Mouse (Mus musculus) NIH3T3 (cell line): ENCODE data around the gene Ptpre.
A peak's percentile ranks its signal among the peaks of the same experiment; 100 is the strongest.
"Not testable (repeated sequence)": the region's sequence is repeated elsewhere in the genome, so short reads cannot be mapped to it uniquely, and the experiment has no call there.

ENCODE experiments used
- DNase-seq: peaks from one replicate; pipeline ENCODE4 v3.0.0-alpha.2; 2012; ENCODE audit warnings: low read depth

Gene Ptpre

DNA sequence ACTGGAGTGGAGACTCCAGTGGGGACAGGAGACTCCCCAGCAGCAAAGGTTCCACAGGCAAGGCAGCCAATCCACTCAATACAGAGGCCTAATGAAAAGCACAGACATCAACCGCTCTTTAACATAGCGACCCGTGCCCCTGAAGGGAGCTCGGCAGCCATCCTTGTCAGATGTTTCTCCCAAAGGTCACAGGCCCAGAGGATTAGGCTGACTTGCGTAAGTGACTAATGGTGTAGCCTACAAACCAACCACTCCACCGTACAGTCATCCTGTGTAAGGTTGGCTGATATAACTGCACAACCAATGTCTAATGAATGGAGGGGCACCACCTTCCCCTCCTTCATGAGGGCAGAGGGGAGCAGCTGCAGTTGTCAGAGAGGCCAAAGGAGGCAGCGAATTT, 152.1 kb downstream of the Ptpre start:
- DNase-seq, result no peak

DNA sequence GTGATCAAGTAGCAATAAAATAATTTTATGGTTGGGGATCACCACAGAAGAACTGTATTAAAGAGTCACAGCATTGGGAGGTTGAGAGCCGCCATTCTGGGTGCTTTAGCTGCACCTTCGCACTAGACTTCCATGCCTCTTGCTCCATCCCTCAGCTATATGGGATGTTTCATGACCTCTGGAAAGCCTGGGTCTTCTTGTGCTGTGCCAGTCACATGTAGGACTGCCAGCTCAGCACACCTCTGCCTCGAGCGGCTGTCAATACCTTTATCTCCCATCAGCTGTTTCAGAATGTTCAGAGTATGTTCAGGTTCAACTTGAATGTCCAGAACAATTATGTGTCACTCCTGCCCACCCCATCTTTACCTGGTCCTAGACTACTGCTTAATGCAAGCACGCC, 154.7 kb downstream of the Ptpre start:
- DNase-seq, result no peak

DNA sequence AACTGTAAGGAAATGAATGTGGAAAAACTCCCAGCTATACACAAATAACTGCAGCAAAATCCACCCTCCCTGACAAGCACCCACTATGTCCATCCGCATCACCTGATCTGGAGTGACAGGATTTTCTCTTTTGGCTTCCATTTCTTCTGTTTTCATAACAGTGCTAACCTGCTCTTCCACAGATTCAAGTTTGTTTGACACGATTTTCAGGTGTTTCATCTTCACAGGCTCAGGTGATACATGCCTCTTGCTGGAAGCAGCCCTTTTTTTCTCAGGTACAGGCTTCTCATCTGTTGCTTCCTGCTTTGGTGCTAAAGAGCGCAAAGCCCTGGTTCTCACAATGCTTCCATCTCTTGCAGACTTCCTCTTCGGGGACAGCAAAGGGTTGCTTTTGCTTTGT, 156.8 kb downstream of the Ptpre start:
- DNase-seq, result no peak

DNA sequence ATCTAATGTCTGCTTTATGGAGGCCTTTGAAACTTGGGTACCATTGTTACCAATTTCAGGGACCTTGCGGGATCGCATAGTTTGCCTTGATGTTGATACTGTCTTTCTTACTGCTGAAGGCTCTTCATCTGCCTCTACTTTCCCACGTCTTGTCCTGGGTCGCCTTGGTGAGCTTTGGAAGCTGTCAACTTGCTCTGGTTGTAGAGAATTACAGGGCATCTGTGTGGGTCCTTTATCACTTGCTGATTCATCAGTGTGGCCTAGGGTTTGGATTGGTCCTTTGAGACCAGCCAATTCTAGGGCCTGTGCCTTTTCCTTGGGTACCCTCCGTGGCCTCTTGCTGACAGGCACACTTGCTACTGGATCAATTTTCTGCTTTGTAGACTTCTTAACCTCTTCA, 157.5 kb downstream of the Ptpre start:
- no peak for DNase-seq

DNA sequence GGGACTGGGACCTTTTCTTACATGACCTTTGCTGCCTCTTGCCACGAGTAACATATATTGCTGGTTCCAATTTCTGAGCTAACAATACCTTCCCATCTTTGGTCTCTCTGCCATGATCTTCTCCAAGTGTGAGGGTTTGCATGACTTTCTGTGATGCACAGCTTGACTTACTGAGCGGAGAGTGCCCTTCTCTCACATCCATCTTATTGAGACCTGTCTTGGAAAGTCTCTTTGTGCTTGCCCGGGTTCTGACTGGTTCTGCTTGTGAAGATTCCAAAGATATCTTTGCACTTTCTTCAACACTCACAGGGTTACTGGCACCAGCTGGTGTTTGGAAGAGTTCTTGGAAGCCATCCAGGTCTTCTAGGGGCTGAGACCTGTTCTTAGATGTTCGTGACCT, 158.8 kb downstream of the Ptpre start:
- no peak for DNase-seq

DNA sequence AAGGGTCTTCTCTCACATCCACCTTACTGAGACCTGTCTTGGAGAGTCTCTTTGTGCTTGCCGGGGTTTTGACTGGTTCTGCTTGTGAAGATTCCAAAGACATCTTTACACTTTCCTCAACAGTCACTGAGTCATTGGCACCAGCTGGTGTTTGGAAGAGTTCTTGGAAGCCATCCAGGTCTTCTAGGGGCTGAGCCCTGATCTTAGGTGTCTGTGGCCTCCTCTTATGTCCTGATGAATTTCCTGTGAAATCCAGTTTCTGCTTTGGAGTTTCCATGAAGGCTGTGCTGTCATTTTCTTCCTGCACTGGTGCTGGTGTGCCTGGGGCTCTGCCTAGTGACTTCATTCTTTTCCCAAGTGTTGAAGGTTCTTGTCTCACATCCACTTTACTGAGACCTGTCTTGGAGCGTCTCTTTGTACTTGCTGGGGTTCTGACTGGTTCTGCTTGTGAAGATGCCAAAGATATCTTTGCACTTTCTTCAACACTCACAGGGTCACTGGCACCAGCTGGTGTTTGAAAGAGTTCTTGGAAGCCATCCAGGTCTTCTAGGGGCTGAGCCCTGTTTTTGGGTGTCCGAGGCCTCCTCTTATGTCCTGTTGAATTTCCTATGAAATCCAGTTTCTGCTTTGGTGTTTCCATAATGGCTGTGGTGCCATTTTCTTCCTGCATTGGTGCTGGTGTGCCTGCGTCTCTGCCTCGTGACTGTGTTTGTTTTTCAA, 159.9 kb downstream of the Ptpre start:
- DNase-seq, result peak; percentile 41

DNA sequence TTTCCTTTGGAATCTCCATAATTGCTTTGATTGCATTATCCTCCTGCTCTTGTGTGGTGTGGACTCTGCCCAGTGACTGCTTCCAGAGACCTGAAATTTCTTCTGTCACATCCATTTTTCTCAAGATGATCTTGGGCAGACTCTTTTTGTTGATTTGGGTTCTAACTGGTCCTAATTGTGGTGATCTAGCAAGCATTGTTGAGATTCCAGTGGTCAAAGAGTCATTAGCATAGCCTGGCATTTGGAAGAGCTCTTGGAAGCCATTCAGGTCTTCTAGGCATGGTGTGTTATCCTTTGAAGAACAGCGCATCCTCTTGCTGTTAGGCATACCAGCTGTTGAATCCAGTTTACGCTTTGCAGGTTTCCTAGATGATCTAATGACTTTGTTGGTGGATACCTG, 161.1 kb downstream of the Ptpre start:
- DNase-seq, result no peak

DNA sequence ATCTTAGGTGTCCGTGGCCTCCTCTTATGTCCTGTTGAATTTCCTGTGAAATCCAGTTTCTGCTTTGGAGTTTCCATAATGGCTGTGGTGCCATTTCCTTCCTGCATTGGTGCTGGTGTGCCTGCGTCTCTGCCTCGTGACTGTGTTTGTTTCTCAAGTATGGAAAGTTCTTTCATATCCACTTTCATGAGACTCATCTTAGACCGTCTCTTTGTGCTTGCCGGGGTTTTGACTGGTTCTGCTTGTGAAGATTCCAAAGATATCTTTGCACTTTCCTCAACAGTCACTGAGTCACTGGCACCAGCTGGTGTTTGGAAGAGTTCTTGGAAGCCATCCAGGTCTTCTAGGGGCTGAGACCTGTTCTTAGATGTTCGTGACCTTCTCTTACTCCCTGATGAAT, 162.1 kb downstream of the Ptpre start:
- not testable (repeated sequence) for DNase-seq

DNA sequence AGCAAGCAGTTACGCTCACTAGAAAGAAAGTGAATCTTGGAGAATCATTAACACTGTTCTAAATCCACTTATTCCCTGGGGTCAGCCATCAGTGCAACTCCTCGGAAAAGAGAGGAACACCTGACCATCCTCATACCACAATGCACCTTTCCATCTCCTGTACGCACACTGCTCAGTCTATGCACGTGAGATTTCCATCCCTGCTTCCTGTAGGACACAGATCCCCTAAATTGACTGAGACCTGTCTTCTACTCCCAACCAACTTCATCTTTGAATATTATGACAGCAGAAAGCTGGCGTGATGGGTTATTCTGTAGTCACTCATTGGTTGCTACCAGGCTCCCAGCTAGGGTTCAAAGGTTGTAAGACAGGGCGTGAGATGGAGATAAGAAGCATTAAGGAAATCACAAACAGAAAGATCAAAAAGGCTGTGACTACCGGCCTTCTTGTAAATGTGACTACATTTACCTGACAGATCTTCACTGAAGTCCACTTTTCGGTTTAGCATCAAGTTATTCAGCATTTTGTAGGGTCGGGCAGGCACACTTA, 166.4 kb downstream of the Ptpre start:
- DNase-seq, result no peak

DNA sequence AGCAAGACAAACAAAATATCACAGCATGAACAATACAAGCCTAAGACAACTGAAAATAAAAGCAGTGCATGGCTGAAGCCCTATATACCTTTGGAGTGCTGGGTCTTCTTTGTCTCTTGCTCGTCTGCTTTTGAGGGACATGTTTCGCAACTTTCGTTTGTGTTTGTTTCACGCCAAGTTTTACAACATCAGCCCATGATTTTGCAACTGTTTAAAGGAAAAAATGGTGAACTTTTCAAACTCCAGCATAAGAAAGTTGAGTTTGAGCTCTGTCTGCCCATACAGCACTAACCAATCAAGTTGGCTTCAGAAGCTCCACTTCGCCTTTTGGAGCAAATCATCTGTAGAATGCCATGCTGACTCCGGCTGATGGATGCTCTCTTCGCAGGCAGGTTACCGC, 167.0 kb downstream of the Ptpre start:
- no peak for DNase-seq

DNA sequence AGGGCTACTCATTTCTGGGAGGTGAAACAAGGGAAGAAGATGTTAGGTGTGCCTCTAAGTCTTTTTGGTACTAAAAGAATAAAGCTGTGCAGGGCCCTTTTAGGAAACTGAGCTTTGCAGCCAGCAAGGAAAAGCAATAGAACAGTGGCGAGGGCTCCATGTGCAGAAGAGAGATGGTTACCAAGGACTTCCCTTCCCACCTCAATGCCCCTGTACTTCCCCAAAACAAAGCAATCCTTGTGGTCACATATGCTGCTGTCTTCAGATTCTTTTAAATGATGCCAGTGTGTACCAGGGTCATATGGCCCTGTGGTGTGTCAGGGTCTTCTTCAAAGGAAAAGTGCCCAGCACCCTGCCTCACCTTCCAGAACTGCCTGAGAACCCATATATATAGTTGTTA, 167.8 kb downstream of the Ptpre start:
- no peak for DNase-seq

DNA sequence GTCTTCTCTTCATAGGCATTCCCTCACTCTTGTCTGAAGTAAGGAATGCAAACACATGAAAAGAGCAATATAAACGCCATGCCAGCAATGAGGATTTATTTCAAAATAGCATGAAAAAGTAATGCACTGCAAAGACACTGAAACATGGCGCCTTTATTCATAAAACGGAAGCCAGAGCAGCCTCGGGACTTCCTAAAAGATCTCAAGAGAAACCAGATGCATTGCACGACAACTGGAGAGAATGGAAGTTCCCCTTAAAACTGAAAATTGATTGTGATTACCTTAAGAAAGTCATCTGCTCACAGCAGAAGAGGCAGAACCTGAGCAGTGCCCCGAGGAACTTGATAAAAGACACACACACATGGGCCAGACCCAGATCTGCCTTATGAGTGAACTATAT, 168.5 kb downstream of the Ptpre start:
- DNase-seq, result no peak

DNA sequence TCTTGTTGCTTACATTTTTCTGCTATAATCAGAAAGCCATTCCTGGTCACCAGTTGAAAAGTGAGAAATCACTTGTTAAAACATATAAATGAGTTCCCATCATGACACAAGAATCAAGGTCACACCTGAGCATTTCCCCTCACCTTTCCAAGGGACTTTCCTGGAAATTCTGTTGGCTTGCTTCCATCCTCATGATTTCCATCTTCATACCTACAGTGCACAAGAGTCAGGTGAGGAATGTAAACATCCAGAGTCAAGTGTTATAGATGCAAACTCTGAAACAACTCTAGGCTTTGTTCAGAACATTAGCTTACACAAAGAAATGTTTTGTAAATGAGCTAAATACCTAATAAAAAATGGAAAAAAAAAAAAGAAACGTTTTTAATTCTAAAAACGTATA, 173.4 kb downstream of the Ptpre start:
- no peak for DNase-seq

DNA sequence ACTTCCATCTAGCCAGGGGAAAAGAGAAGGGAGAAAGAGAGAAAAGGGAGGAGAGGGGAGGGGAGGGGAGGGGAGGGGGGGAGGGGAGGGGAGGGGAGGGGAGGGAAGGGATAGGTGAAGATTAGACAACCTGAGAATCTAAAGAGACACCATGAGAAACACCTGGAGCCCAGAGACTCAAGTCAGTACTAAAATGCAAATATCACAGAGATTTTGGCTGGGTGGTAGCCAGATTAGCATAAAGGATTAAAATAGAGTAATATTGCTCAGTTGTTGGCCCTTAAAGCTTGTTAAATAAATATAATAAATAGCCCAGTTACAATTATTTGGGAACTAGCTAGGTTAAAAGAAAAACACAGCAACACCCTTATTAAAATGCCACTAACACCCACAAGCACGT, 175.3 kb downstream of the Ptpre start:
- DNase-seq, result no peak

DNA sequence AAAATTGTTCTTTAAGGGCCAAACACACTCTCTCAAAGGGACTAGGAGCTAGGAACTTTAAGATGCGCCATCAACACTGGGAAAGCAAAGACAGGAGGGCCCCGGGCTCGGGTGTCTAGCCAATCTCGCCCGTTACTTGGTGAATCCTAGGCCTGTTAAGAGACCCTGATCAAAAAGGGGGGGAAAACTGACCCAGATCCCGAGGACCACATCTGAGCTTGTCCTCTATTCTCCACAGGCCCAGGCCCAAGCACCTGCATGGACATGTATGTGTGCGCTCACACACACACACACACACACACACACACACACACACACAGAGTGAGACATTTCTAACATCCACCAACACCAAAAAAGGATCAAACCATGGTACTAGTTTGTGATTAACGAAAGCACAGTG, 176.0 kb downstream of the Ptpre start:
- no peak for DNase-seq

DNA sequence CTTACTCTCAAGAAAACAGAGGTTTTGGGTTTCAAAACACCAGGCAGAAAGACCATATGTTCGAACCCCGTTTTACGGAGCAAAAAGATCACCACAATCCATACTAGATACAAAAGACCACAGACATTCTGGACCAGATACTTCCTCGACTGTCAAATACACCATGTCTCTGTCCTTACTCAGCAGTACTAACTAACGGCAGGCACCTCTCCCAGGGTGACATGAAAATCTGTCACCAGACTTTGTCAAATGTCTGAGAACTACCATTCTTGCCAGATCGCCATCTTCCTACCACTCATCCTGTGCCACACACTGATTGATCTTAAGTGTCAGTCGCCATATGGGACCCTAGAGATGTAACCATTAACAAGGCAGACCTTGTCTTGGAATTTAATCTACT, 177.9 kb downstream of the Ptpre start:
- DNase-seq, result no peak

DNA sequence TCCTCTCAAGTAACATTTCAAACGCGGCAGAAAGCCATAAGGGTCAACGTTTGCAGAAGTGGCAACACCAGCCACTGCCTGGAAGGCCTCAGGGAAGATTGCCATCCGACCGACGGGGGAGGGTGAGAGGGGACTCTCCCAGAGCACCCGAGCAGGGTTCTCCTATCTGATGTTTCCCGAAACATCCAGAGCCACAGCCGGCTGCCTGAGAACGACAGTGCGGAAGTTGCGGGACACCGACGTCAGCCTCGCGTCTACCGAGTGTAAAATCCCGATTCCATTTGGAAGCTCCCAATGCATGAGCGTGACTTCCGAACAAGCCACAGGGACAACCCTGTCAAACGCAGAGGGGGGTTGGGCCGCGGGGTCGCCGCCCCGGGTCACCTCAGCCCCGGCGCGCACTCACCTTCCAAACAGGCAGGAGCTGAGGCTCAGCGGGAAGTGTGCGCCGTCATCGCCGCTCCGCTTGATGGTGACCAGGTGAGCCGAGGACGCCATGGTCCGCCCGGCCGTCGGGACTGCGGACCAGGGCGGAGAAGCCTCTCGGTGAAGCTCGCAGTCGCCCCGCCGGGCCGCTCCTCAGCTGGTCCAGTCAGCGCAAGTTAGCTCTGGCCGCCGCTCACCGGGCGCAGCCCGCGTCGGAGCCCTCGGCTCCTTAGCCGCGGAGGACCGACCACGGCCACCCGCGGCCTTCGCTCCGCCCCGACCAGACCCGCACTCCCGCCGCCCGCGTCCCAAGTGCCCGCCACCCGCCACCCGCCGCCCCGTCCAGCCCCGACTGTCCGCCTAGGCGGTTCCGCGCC, 178.6 kb downstream of the Ptpre start, which contains the start of gene Mki67:
TSS of gene Mki67 (minus strand) at position 720 of the 803 bp plus-strand sequence.
- peak; percentile 36 for DNase-seq

DNA sequence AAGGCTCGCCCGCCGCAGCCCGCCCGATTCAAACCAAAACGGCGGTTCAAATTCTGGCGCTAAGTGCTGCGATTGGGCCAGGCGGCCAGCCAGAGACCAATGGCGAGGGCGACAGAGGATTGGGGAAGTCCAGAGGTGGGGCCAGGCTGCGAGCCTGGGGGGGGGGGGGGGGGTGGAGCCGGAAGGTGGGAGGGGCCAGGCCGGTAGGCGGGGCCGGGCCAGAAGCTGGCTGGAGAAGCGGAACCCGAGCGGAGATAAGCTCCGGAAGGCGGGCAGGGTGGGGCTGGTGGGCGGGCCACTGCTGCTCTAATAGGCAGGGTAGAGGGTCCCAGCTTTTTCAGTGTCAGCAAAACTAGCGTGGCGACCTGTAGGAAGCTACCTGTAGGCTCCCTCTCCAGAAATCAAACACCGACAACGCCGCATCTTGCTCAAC, 179.2 kb downstream of the Ptpre start:
- peak; percentile 94 for DNase-seq

DNA sequence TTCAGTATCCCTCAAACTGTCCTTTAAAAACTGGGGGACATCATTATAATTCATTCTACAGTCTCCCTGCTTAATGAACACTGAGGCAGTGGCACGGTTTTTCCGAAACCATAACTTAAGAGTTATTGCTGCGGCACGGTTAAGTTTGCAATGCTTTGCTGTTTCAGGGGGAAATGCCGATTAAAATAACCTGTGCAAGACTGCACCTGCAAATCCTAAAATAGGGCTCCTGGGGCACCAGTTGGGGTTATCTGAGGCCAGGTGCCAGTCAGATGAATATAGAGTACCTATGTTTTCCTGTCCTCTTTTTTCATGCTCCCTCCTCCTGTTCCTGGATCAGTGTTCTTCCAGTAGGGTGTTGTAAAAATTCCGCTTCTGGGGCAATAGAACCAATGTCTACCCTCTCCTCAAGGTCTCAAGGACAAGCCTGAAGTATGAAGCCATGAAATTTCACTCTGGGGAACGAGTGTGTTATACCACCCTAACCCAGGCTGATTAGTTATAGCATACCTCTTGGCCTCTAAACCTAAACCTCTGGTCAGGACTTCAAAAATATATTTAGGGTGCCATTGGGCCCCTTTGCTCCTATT, 179.8 kb downstream of the Ptpre start:
- DNase-seq, result no peak

DNA sequence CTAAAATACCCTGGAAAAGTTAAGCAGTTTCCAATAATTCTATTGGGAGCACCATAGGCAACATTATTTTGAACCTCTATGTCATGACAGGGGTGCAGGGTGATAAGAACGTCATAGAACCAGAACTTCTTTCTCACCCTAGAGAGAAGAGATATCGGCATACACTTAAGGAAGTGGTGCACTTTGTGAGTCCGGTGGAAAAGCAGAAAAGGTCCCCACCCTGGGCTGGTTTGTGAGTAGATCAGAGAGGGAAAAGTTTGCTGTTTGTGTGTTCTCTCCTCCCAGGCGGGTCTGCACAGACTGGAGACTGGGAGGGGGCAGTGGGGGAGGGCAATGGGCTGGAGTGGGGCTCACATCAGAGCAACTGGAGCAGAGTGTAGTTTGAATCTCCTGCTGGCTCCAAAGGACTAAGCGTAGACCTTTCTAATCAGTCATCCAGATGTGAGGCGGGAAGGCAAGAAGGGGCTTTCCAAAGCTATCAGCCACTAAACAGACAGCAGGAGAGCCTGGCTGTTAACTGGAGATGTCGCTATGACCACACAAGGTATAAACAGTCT, 184.2 kb downstream of the Ptpre start:
- no peak for DNase-seq

DNA sequence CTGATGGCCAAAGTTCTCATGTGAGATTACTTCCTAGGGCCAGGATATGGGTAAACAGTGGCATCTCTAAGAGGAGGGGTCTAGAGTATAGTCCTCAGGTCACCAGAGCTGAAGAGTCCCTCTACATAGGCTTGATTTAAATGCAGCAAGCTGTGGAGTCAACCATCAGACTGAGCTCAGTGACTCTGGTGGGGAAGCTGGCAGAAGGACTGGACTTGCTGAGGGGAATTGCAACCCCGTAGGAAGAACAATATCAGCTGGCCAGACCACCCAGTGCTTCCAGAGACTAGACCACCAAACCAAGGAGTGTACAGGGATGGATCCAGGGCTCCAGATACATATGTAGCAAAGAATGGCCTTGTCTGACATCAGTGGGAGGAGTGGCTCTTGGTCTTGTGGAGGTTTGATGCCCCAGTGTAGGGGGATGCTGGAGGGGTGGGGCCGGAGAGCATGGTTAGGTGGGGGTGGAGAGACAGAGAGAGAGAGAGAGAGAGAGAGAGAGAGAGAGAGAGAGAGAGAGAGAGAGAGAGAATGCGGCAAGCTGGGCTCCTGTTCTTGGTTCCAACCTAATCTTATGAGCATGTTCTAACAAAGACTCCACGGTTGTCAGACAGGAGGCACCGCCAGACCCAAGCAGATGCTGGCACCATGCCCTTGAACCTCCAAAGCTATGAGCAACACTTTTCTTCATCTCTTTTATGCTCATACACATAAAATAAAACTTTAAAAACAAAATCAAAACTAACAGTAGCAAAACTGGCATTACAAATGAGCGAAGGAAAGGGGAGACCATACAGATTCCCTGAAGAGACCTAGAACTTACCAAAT, 184.9 kb downstream of the Ptpre start:
- peak; percentile 24 for DNase-seq
